Mouse (Mus musculus) ES-E14 (cell line): ENCODE data around the gene Ap2b1. TPM values are rescaled to one million over a fixed set of nuclear protein-coding genes. Genes with fewer than 3 reads are reported as not detected.

Experiments
- DNase-seq: peaks from one replicate; pipeline ENCODE4 v3.0.0-alpha.2; 2013; ENCODE audit warnings: low read depth, low spot score
- H3K27ac ChIP-seq: 2 replicates; pipeline ENCODE4 v1.5.1; 2012; ENCODE audit warnings: low read depth, mild to moderate bottlenecking, low read length, moderate library complexity, mixed read lengths; ENCODE audit not compliant: poor library complexity, insufficient read depth, severe bottlenecking
- H3K36me3 ChIP-seq: 2 replicates; pipeline ENCODE4 v1.6.1; 2012; ENCODE audit warnings: mild to moderate bottlenecking, low read length, moderate library complexity, mixed read lengths; ENCODE audit not compliant: control insufficient read depth, poor library complexity, insufficient read depth, severe bottlenecking
- H3K4me1 ChIP-seq, 2 experiments: fragments of 150-350 bp in 1 of 2; sonication (generic) in 1 of 2; 2 replicates each; pipeline ENCODE4 v1.6.1; 2012; ENCODE audit warnings: low read length in 2 of 2, mild to moderate bottlenecking in 1 of 2, mixed read lengths in 1 of 2; ENCODE audit not compliant: control insufficient read depth in 2 of 2, insufficient read depth in 2 of 2, poor library complexity in 1 of 2
- H3K4me3 ChIP-seq, 2 experiments: fragments of 150-350 bp in 1 of 2; sonication (generic) in 1 of 2; 2 replicates each; pipeline ENCODE4 v1.5.1; 2012; ENCODE audit warnings: low read length in 2 of 2, low read depth in 1 of 2, mild to moderate bottlenecking in 1 of 2, mixed read lengths in 1 of 2; ENCODE audit not compliant: insufficient read depth in 1 of 2, poor library complexity in 1 of 2, severe bottlenecking in 1 of 2
- H3K9ac ChIP-seq: 2 replicates; pipeline ENCODE4 v1.6.1; 2012; ENCODE audit warnings: low read depth, mild to moderate bottlenecking, low read length, mixed read lengths; ENCODE audit not compliant: poor library complexity, insufficient read depth, severe bottlenecking
- H3K9me3 ChIP-seq: fragments of 150-350 bp; sonication (generic); 2 replicates; pipeline ENCODE4 v1.6.1; 2012; ENCODE audit warnings: low read depth, mild to moderate bottlenecking, low read length; ENCODE audit not compliant: control insufficient read depth, insufficient read depth
- CHD2 ChIP-seq: IDR thresholded peaks from 2 replicates; pipeline ENCODE4 v1.6.1; 2014; ENCODE audit warnings: mild to moderate bottlenecking, low read depth, low read length, inconsistent platforms
- HCFC1 ChIP-seq: IDR thresholded peaks from 2 replicates; pipeline ENCODE4 v1.6.1; 2012; ENCODE audit warnings: low read length, inconsistent platforms, borderline replicate concordance; ENCODE audit not compliant: insufficient read depth
- MAFK ChIP-seq: IDR thresholded peaks from 2 replicates; pipeline ENCODE4 v1.6.1; 2014; ENCODE audit warnings: mild to moderate bottlenecking, low read depth, low read length, inconsistent platforms; ENCODE audit not compliant: insufficient read depth
- ZC3H11A ChIP-seq: IDR thresholded peaks from 2 replicates; pipeline ENCODE4 v1.6.1; 2012; ENCODE audit warnings: low read depth, mild to moderate bottlenecking, inconsistent platforms, low read length, borderline replicate concordance
- ZNF384 ChIP-seq: IDR thresholded peaks from 2 replicates; pipeline ENCODE4 v1.6.1; 2012; ENCODE audit warnings: low read depth, low read length, inconsistent platforms
- in situ Hi-C, 2 experiments: fragments of 600-800 bp; cut with MboI; formaldehyde crosslinking; loops; one replicate each; pipeline ENCODE4 v1.15.1; 2025; ENCODE audit warnings: low sequenced_read_pairs in 2 of 2, inconsistent platforms in 1 of 2; ENCODE audit not compliant: unreplicated experiment in 2 of 2
- total RNA-seq: library from RNA; depleted of rRNA; stranded (reverse); fragments of 300-350 nt; gene quantifications from 2 replicates; pipeline ENCODE4 v1.2.3, GENCODE M21; 2012

Ap2b1 gene
- total RNA-seq, 1 experiment = 58.5 TPM

- Histone ChIP-seq H3K4me1 (peaks cover 0 to 5% of the 10 kb centered on the region in 2 experiments; a peak in 1 of 4 replicates), H3K27ac (no peak overlapping the region), H3K9ac (no peak overlapping the region), H3K4me3 (no peak overlapping the region), H3K36me3 (no peaks in the 10 kb centered on the region), H3K9me3 (no peaks in the 10 kb centered on the region)
- TF ChIP-seq HCFC1 = no peak
- TF ChIP-seq ZC3H11A = no peak
- TF ChIP-seq CHD2 = no peak
- no peak for TF ChIP-seq MAFK
- no peak for TF ChIP-seq ZNF384
- in situ Hi-C loops = loop anchor here (5.0 to 25.0 kb wide), 3 partner anchors 94 to 359 kb away; partner anchors contain the start of gene Slfn2 (in 1 of the 2)
- peak; percentile 66 for DNase-seq
These were observed 122.5 kb downstream of the Ap2b1 start for GRCm38 (mm10) chr11:83421305-83421704.

- in situ Hi-C loops = loop anchor here (5.0 to 25.0 kb wide), 3 partner anchors 97 to 362 kb away; partner anchors contain the start of gene Slfn2 (in 1 of the 2)
- H3K9ac ChIP-seq = no peak overlapping the region
- DNase-seq = peak; percentile 62
- no peak for TF ChIP-seq HCFC1
- peak; percentile 66 for TF ChIP-seq ZC3H11A
- no peak for TF ChIP-seq CHD2
- TF ChIP-seq MAFK = no peak
- H3K4me1 ChIP-seq = peaks cover 0 to 7% of the 10 kb centered on the region in 2 experiments; a peak in 1 of 4 replicates
- no peaks in the 10 kb centered on the region for H3K9me3 ChIP-seq
- H3K27ac ChIP-seq = no peak overlapping the region
- no peak overlapping the region for H3K4me3 ChIP-seq
- H3K36me3 ChIP-seq = no peaks in the 10 kb centered on the region
These were observed 125.9 kb downstream of the Ap2b1 start for GRCm38 (mm10) chr11:83424681-83425080.

GRCm38 (mm10) chr11:83426964-83427363 lies 128.1 kb downstream of the Ap2b1 start:
- Histone ChIP-seq H3K4me3 (peak overlapping the region; percentile 55 to 69), H3K9ac (peak overlapping the region; percentile 62), H3K9me3 (no peaks in the 10 kb centered on the region), H3K4me1 (peaks cover 0 to 5% of the 10 kb centered on the region in 2 experiments; a peak in 1 of 4 replicates), H3K36me3 (no peaks in the 10 kb centered on the region), H3K27ac (no peak overlapping the region; the same call in 1 of the 2 replicates)
- no peak for DNase-seq
- in situ Hi-C loops = loop anchor here in 1 of 2 experiments (10.0 kb wide), 1 partner anchor 102 kb away; no protein-coding TSS in a partner anchor
- TF ChIP-seq ZNF384 = no peak

- no peak for TF ChIP-seq MAFK
- TF ChIP-seq CHD2 = no peak
- no peak for TF ChIP-seq ZNF384
- no peak for TF ChIP-seq HCFC1
- TF ChIP-seq ZC3H11A = no peak
- DNase-seq = no peak
- Histone ChIP-seq H3K36me3 (no peaks in the 10 kb centered on the region), H3K9ac (no peak within 1 kb of the TSS; the same call in 1 of the 2 replicates), H3K9me3 (no peaks in the 10 kb centered on the region), H3K27ac (no peak within 1 kb of the TSS), H3K4me1 (peaks cover 0 to 5% of the 10 kb centered on the region in 2 experiments; a peak in 1 of 4 replicates), H3K4me3 (peak within 1 kb of the TSS in 1 of 2 experiments; percentile 36; a peak in 1 of 4 replicates)
- in situ Hi-C loops = loop anchor here in 1 of 2 experiments (10.0 kb wide), 1 partner anchor 105 kb away; no protein-coding TSS in a partner anchor
These were observed 130.5 kb downstream of the Ap2b1 start, which contains the start of gene Gas2l2 for GRCm38 (mm10) chr11:83429355-83429754. Gas2l2 (minus strand) TSS chr11:83429455.

GRCm38 (mm10) chr11:83432533-83432932 lies 133.7 kb downstream of the Ap2b1 start:
- in situ Hi-C loops = no loop called here

More at GRCm38 (mm10) chr11:83432533-83432932, 133.7 kb downstream of the Ap2b1 start:
- no peak overlapping the region for H3K9ac ChIP-seq
- H3K4me3 ChIP-seq = no peak overlapping the region
- no peaks in the 10 kb centered on the region for H3K9me3 ChIP-seq
- peaks cover 0 to 5% of the 10 kb centered on the region in 2 experiments; a peak in 1 of 4 replicates for H3K4me1 ChIP-seq
- H3K27ac ChIP-seq = no peak overlapping the region
- DNase-seq = no peak
- no peaks in the 10 kb centered on the region for H3K36me3 ChIP-seq
- TF ChIP-seq MAFK (no peak), HCFC1 (no peak), CHD2 (no peak), ZC3H11A (no peak), ZNF384 (no peak)
